Mouse (Mus musculus) lung, adult 2 months (tissue): ENCODE results near the gene Camta1.

Experiments used
- CTCF ChIP-seq: fragments of 200-500 bp; IDR thresholded peaks from 2 replicates; pipeline ENCODE4 v1.5.1; 2011; ENCODE audit warnings: mild to moderate bottlenecking, low read length, control low read depth; ENCODE audit not compliant: insufficient read depth
- POLR2A ChIP-seq: fragments of 200-500 bp; IDR thresholded peaks from 2 replicates; pipeline ENCODE4 v1.6.1; 2011; ENCODE audit warnings: low read depth, mild to moderate bottlenecking, control low read depth, low read length, borderline replicate concordance; ENCODE audit errors: extremely low read depth

DNA sequence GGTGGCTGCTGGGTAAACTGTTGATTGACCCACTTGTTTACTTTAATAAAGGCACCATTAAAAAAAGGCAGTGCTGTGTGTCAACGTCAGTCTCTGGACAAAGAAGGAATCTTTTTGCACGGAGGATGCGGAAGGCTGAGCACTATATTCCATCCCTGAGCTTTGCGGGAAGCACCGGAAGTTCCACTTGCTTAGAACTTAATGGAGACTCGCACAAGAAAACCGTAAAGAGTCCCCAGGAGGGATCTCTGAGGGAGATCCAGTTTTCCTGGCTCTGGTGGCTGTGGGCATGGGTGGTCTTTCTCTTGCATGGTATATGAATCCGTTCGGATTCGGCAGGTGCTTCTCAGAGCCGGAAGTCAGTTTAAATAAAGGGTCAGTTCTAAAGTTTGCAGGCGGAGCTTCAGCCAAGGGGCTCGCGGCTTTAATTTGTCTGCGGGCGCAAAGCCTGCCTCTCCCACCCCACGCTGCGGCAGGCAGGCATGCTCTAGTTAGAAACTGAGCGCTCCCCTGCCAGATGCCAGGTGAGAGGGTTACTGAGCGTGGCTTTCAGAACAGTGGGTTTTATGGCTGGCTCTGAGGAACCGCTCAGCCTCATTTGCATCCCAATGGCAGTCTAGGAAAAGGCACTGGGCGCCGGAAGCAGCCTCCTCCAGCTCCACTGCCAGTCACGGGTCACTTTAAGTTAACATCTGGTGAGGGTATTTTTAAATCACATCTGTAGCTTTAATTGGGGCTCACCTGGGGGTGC lies 474.8 kb downstream of the Camta1 start:
- TF ChIP-seq POLR2A (no peak), CTCF (no peak)
